Mouse (Mus musculus) liver, embryonic 14.5 days (tissue): ENCODE data around the gene Riok1. TPM values are rescaled to one million over a fixed set of nuclear protein-coding genes. Genes with fewer than 3 reads are reported as not detected.

Source experiments
- ATAC-seq: fragments of 200-750 bp; cut with Nextera tagmentation; 2 replicates; pipeline ENCODE4 v1.8.0; 2017; ENCODE audit warnings: moderate number of reproducible peaks, mild to moderate bottlenecking, moderate library complexity; ENCODE audit not compliant: insufficient read depth
- DNase-seq, 3 experiments: peaks; one replicate each; pipeline ENCODE4 v3.0.0-alpha.2; 2012 to 2013; ENCODE audit warnings: low read depth in 3 of 3, low spot score in 3 of 3
- H3K27ac ChIP-seq: fragments of 300-500 bp; sonication (generic); 2 replicates; pipeline ENCODE4 v1.5.1; 2014; ENCODE audit warnings: moderate library complexity, mild to moderate bottlenecking, control low read depth, inconsistent platforms
- H3K27me3 ChIP-seq: fragments of 300-500 bp; sonication (generic); 2 replicates; pipeline ENCODE4 v1.6.1; 2014; ENCODE audit warnings: mild to moderate bottlenecking, low read length, moderate library complexity; ENCODE audit not compliant: control insufficient read depth, insufficient read depth
- H3K36me3 ChIP-seq: fragments of 300-500 bp; sonication (generic); replicated peaks from 2 replicates; pipeline ENCODE4 v1.6.1; 2014; ENCODE audit warnings: low read depth; ENCODE audit not compliant: control insufficient read depth, insufficient read depth
- H3K4me1 ChIP-seq, 2 experiments: fragments of 200-500 bp in 1 of 2; fragments of 300-500 bp in 1 of 2; sonication (generic) in 1 of 2; replicated peaks; 2 replicates each; pipeline ENCODE4 v1.6.1; 2012 to 2014; ENCODE audit warnings: antibody characterized with exemption in 1 of 2, inconsistent platforms in 1 of 2, low read length in 1 of 2; ENCODE audit not compliant: control insufficient read depth in 2 of 2, insufficient read depth in 2 of 2
- H3K4me2 ChIP-seq: fragments of 300-500 bp; sonication (generic); 2 replicates; pipeline ENCODE4 v1.6.1; 2014; ENCODE audit warnings: low read depth, mild to moderate bottlenecking, control low read depth, moderate library complexity
- H3K4me3 ChIP-seq, 2 experiments: fragments of 200-500 bp in 1 of 2; fragments of 300-500 bp in 1 of 2; sonication (generic) in 1 of 2; 2 replicates each; pipeline ENCODE4 v1.5.1; 2012 to 2014; ENCODE audit warnings: low read depth in 2 of 2, low read length in 2 of 2, mild to moderate bottlenecking in 2 of 2, control low read depth in 1 of 2, inconsistent platforms in 1 of 2, moderate library complexity in 1 of 2; ENCODE audit not compliant: insufficient read depth in 1 of 2
- H3K9ac ChIP-seq: fragments of 300-500 bp; sonication (generic); replicated peaks from 2 replicates; pipeline ENCODE4 v1.6.1; 2014; ENCODE audit warnings: mild to moderate bottlenecking, control low read depth, moderate library complexity
- H3K9me3 ChIP-seq: fragments of 300-500 bp; sonication (generic); 2 replicates; pipeline ENCODE4 v1.6.1; 2016; ENCODE audit warnings: low read length, mixed read lengths; ENCODE audit not compliant: control insufficient read depth
- CTCF ChIP-seq: IDR thresholded peaks from 2 replicates; pipeline ENCODE4 v1.5.1; 2016; ENCODE audit warnings: antibody characterized with exemption, low read depth, control low read depth
- EP300 ChIP-seq: IDR thresholded peaks from 2 replicates; pipeline ENCODE4 v1.6.1; 2016; ENCODE audit warnings: antibody characterized with exemption, low read depth
- WGBS: fragments of 180-500 bp; shearing (Covaris S2); extraction: QIAGEN DNeasy Blood & Tissue Kit; methylation state at CpG from one replicate; pipeline ENCODE4 v1.1.7; 2014; ENCODE audit not compliant: insufficient replicate concordance; 5-methylcytosine and 5-hydroxymethylcytosine counted together
- polyA plus RNA-seq, 2 experiments: library from polyadenylated mRNA; depleted of rRNA in 1 of 2; stranded (reverse) in 1 of 2; unstranded in 1 of 2; fragments of >200 nt; fragmentation: Nextera tagmentation in 1 of 2; extraction: Ambion mirVana in 1 of 2; gene quantifications; 2 replicates each; pipeline versions ENCODE4 v1.2.1 to v1.2.3; 2012 to 2014

Gene Riok1
- polyA plus RNA-seq, 2 experiments = 13.0 to 17.5 TPM

DNA sequence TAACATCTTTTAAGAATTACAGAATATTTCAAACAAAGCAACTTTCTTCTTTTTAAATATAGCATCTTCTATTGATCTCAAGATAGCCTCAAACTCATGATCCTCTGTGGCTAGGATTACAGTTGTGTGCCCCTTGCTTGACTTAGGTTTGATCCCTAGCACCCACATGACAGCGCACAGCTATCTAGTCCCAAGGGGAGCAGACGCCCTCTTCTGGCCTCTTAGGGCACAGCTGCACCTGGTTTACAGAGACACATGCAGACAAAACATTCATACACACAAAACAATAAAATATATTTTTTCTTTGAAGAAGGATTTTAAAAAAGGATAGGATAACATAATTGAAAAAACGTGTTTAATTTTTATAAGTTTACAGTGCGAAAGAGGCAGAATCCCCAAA lies 10.9 kb upstream of the Riok1 start:
- no peak overlapping the region for H3K4me2 ChIP-seq
- no peak overlapping the region for H3K4me3 ChIP-seq
- H3K4me1 ChIP-seq = no peaks in the 10 kb centered on the region
- H3K9ac ChIP-seq = no peak overlapping the region
- no peaks in the 10 kb centered on the region for H3K9me3 ChIP-seq
- no peak overlapping the region for H3K27ac ChIP-seq
- DNase-seq (no peak), ATAC-seq (no peak)
- H3K27me3 ChIP-seq = no peaks in the 10 kb centered on the region
- H3K36me3 ChIP-seq = no peaks in the 10 kb centered on the region
- WGBS = 55% methylated on average over 4 of the region's 4 CpGs
- no peak for TF ChIP-seq EP300
- TF ChIP-seq CTCF = peak; percentile 73

GRCm38 (mm10) chr13:38027618-38028248 lies 9.1 kb upstream of the Riok1 start:
- WGBS = 51% methylated on average over 6 of the region's 6 CpGs
- H3K36me3 ChIP-seq = no peaks in the 10 kb centered on the region
- ATAC-seq = no peak
- no peaks in the 10 kb centered on the region for H3K27me3 ChIP-seq
- DNase-seq = no peak
- no peaks in the 10 kb centered on the region for H3K4me1 ChIP-seq
- H3K27ac ChIP-seq = no peak overlapping the region
- H3K4me3 ChIP-seq = no peak overlapping the region
- H3K9ac ChIP-seq = no peak overlapping the region
- TF ChIP-seq EP300 = no peak
- TF ChIP-seq CTCF = no peak
- H3K4me2 ChIP-seq = no peak overlapping the region
- no peaks in the 10 kb centered on the region for H3K9me3 ChIP-seq

DNA sequence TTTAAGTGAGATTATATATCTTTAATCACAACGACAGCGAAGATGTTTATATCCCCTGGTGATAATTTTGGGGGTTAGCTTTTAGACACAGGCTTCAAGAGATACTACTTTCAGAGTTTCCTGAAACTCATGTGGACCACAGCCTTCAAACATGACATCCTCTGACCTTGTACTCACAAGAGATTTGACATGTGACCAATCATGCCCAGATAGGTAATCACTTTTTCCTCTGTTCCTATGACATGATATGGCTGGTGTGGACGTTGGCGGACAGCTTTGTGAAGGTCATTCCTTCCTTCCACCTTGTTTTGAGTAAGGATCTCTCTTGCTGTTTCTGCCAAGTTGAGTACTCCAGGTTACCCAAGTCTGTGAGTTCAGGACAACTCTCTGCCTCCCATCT lies 8.4 kb upstream of the Riok1 start:
- DNase-seq (no peak), ATAC-seq (no peak)
- Histone ChIP-seq H3K36me3 (no peaks in the 10 kb centered on the region), H3K9ac (no peak overlapping the region), H3K4me3 (no peak overlapping the region), H3K4me2 (no peak overlapping the region), H3K27me3 (no peaks in the 10 kb centered on the region), H3K9me3 (no peaks in the 10 kb centered on the region), H3K27ac (no peak overlapping the region), H3K4me1 (no peaks in the 10 kb centered on the region)
- 50% methylated on average over 4 of the region's 4 CpGs for WGBS
- TF ChIP-seq CTCF (no peak), EP300 (no peak)

DNA sequence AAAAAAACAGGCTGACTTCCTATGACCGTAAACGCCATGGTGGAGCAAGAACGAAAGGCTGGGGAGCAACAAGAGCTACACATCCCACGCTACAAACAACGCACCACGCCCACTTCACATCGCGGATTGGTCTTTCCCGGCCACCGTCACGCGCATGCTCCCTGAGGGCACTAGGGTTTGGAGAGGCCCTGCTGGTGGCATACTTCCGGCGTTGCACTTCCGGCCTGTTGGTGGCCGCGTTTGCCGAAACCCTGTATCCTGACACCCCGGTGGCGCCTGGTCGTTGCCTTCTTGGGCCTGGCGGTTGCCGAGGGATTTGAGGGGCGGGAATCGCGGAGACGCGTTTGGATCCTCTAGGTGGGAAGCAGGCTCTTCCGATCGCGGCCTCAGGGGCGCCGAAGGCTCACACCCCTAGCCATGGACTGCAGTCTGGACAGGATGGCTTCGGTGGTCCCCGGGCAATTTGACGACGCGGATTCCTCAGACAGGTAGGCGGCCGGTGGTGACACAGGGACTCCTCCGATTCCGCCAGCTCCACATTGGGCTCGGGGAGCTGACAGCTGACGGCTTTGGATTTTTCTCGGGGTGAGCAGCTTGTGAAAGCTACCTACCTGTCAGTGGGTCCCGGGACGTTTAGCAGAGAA lies 371 bp downstream of the Riok1 start, which contains the start of gene Cage1:
Gene Cage1, minus strand, starts transcription at position 26 of the 644 bp plus-strand sequence.
- Histone ChIP-seq H3K9ac (peak within 1 kb of the TSS; percentile 97), H3K4me3 (peak within 1 kb of the TSS; percentile 71 to 84), H3K36me3 (peaks cover 14% of the 10 kb centered on the region), H3K9me3 (no peaks in the 10 kb centered on the region), H3K4me1 (peaks cover 21 to 22% of the 10 kb centered on the region in 2 experiments), H3K27me3 (no peaks in the 10 kb centered on the region), H3K27ac (peak within 1 kb of the TSS; percentile 71), H3K4me2 (peak within 1 kb of the TSS; percentile 98)
- ATAC-seq (peak; percentile 96), DNase-seq (peak; percentile 92 to 97 (median 94))
- TF ChIP-seq EP300 = no peak
- TF ChIP-seq CTCF = peak; percentile 60
- under 1% methylated on average over 47 of the region's 47 CpGs for WGBS

- Histone ChIP-seq H3K36me3 (peaks cover 19% of the 10 kb centered on the region), H3K4me1 (peaks cover 21 to 22% of the 10 kb centered on the region in 2 experiments), H3K9ac (peak overlapping the region; percentile 97), H3K4me2 (peak overlapping the region; percentile 98), H3K27ac (no peak overlapping the region), H3K27me3 (no peaks in the 10 kb centered on the region), H3K9me3 (no peaks in the 10 kb centered on the region), H3K4me3 (peak overlapping the region; percentile 71 to 84)
- TF ChIP-seq CTCF = no peak
- TF ChIP-seq EP300 = no peak
- DNase-seq = peak in 1 of 3 experiments; percentile 17
- WGBS = 12% methylated on average over 12 of the region's 12 CpGs
- no peak for ATAC-seq
Measured at GRCm38 (mm10) chr13:38037811-38038210, 1.0 kb downstream of the Riok1 start.
